Comparison of ENCODE assay signal across 7 mouse cellular contexts in the genomic region with DNA sequence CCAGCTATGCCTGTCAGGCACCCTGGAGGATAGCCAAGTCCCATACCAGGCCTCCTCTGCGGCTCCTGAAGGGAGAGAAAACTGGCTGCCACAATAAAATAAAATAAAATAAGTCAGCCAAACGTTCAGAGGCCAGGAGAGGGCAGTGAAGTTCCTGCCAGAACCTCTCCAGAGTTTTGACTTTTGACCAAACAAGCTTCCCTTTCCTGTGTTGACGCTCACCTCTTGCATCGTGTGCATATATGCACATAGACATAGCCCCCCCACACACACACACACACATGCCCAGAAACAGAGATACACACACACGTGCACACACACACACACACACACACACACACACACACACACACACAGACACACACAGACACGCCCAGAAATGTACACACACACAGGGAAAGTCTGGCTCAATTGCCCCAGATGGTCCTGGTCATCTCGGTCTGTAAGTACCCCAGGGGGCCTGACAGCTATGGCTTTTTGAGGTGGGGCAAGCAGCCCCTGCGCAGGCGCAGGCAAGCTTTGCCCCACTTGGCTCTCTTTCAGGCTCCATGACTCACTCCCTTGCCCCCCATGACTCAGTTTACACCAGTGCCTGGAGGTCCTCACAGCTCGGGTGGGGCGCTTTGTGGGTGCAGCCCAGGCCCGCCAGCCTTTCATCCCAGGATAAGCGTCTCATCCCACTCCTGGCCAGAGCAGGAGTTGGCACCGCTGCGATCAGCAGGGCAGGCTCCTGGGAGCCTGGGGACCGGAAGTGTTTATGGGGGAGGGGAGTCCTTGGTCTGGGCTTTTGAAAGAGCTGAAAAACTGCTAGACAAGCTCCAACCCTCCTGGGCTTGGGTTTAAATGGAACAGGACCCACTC. TPM values are rescaled to one million over a fixed set of nuclear protein-coding genes. Genes with fewer than 3 reads are reported as not detected.
A peak's percentile ranks its signal among the peaks of the same experiment; 100 is the strongest.
DNase-seq lines count a peak whose midpoint lies in the region; ATAC-seq and TF ChIP-seq lines count a peak whose summit lies in the region.

No protein-coding gene starts in this region.

- no peak overlapping the region for H3ac ChIP-seq in myocyte (ENCODE audit: control insufficient read depth, insufficient read length)

- H3K27me3 ChIP-seq in ES-Bruce4 (ENCODE audit: control insufficient read depth, insufficient read depth, low read length, poor library complexity, severe bottlenecking) (no peaks in the 10 kb centered on the region), myocyte (ENCODE audit: control insufficient read depth, insufficient read depth, insufficient read length) (no peaks in the 10 kb centered on the region)
- H3K27me3 ChIP-seq in forebrain, embryonic 11.5 days (ENCODE audit: control insufficient read depth, insufficient read depth, low read length): no peaks in the 10 kb centered on the region; the same call in 1 of the 2 replicates
- no peaks in the 10 kb centered on the region for H3K27me3 ChIP-seq in hindbrain, embryonic 14.5 days (ENCODE audit: control insufficient read depth, insufficient read depth, low read length)
- H3K27me3 ChIP-seq in liver, embryonic 11.5 days (replicated peaks; ENCODE audit: control insufficient read depth, insufficient read depth, low read length): no peaks in the 10 kb centered on the region

- H3K4me2 ChIP-seq in forebrain, embryonic 11.5 days (ENCODE audit: low read depth, low read length, severe bottlenecking): peak overlapping the region; percentile 43
- H3K4me2 ChIP-seq in hindbrain, embryonic 14.5 days (replicated peaks): peak overlapping the region; percentile 51
- peak overlapping the region; percentile 91 for H3K4me2 ChIP-seq in liver, embryonic 11.5 days
- peak overlapping the region; percentile 88 for H3K4me2 ChIP-seq in myocyte (ENCODE audit: low read depth)

- WGBS in forebrain, embryonic 11.5 days: 21% methylated on average over 16 of the region's 16 CpGs
- WGBS in hindbrain, embryonic 14.5 days: 12% methylated on average over 16 of the region's 16 CpGs
- 5% methylated on average over 16 of the region's 16 CpGs for WGBS in liver, embryonic 11.5 days

- H3K4me3 ChIP-seq in ES-Bruce4 (ENCODE audit: low read depth, low read length) (peak overlapping the region; percentile 53), myocyte (peak overlapping the region; percentile 1)
- 0 out of 2 replicates have a peak overlapping the region, but pooled peaks have one; percentile 12 for H3K4me3 ChIP-seq in forebrain, embryonic 11.5 days (ENCODE audit: low read depth, low read length)
- peak overlapping the region; percentile 17 for H3K4me3 ChIP-seq in hindbrain, embryonic 14.5 days (replicated peaks; ENCODE audit: low read length)
- H3K4me3 ChIP-seq in liver, embryonic 11.5 days (ENCODE audit: low read depth, low read length): peak overlapping the region; percentile 50

- peak overlapping the region; percentile 29; the same call in 1 of the 2 replicates for H3K9ac ChIP-seq in ES-Bruce4 (ENCODE audit: low read depth, poor library complexity, severe bottlenecking)
- H3K9ac ChIP-seq in forebrain, embryonic 11.5 days (ENCODE audit: low read length): peak overlapping the region; percentile 37; the same call in 1 of the 2 replicates
- H3K9ac ChIP-seq in hindbrain, embryonic 14.5 days: peak overlapping the region; percentile 39
- peak overlapping the region; percentile 73 for H3K9ac ChIP-seq in liver, embryonic 11.5 days (ENCODE audit: low read depth, low read length)

- no peak for TF ChIP-seq POLR2A in ES-Bruce4 (IDR thresholded peaks at IDR 0.05; ENCODE audit: insufficient read depth, low read length)
- no peak for TF ChIP-seq POLR2A in myocyte (IDR thresholded peaks at IDR 0.05; ENCODE audit: insufficient read length, low read depth)

- no peaks in the 10 kb centered on the region for H3K79me2 ChIP-seq in myocyte (ENCODE audit: control insufficient read depth, insufficient read depth)

- TF ChIP-seq EP300 in ES-Bruce4 (IDR thresholded peaks at IDR 0.05; ENCODE audit: insufficient read depth, low read depth, low read length): no peak

- H3K36me3 ChIP-seq in ES-Bruce4 (ENCODE audit: control insufficient read depth, insufficient read depth, low read length, poor library complexity, severe bottlenecking) (no peaks in the 10 kb centered on the region), myocyte (ENCODE audit: control insufficient read depth, insufficient read depth) (no peaks in the 10 kb centered on the region)
- H3K36me3 ChIP-seq in forebrain, embryonic 11.5 days (ENCODE audit: control insufficient read depth, insufficient read depth, low read length): no peaks in the 10 kb centered on the region
- H3K36me3 ChIP-seq in hindbrain, embryonic 14.5 days (replicated peaks; ENCODE audit: control insufficient read depth, insufficient read depth): 0 out of 2 replicates have a peak, but pooled peaks cover 5% of the 10 kb centered on the region
- no peaks in the 10 kb centered on the region for H3K36me3 ChIP-seq in liver, embryonic 11.5 days (ENCODE audit: control insufficient read depth, insufficient read depth, low read length)

- H3K9me3 ChIP-seq in ES-Bruce4 (replicated peaks; ENCODE audit: control insufficient read depth, insufficient read depth, low read length, poor library complexity, severe bottlenecking): no peaks in the 10 kb centered on the region
- no peaks in the 10 kb centered on the region for H3K9me3 ChIP-seq in forebrain, embryonic 11.5 days (ENCODE audit: control insufficient read depth, low read length)
- H3K9me3 ChIP-seq in hindbrain, embryonic 14.5 days (ENCODE audit: control insufficient read depth, low read length): no peaks in the 10 kb centered on the region
- no peaks in the 10 kb centered on the region for H3K9me3 ChIP-seq in liver, embryonic 11.5 days (ENCODE audit: control insufficient read depth, low read length)

- TF ChIP-seq CTCF in ES-Bruce4 (IDR thresholded peaks at IDR 0.05; ENCODE audit: low read depth, low read length): no peak

- ATAC-seq in forebrain, embryonic 11.5 days (replicated peaks; ENCODE audit: low FRiP score): no peak
- peak; percentile 37; the same call in 1 of the 2 replicates for ATAC-seq in hindbrain, embryonic 14.5 days (ENCODE audit: low FRiP score)
- peak; percentile 69 for ATAC-seq in liver, embryonic 11.5 days (replicated peaks; ENCODE audit: low FRiP score)

- peak; percentile 84 for DNase-seq in adrenal gland, postnatal 14 days
- DNase-seq in forebrain, embryonic 11.5 days (ENCODE audit: low spot score): no peak
- DNase-seq in hindbrain, embryonic 14.5 days (ENCODE audit: low spot score): peak; percentile 40
- DNase-seq in liver, embryonic 11.5 days (ENCODE audit: low spot score): peak; percentile 68
- peak; percentile 44 to 66 for DNase-seq in urinary bladder, postnatal 36 days (ENCODE audit: low spot score in 2 of 2)

- H3K4me1 ChIP-seq in ES-Bruce4 (ENCODE audit: control insufficient read depth, insufficient read depth, low read length): no peaks in the 10 kb centered on the region
- H3K4me1 ChIP-seq in forebrain, embryonic 11.5 days (replicated peaks; ENCODE audit: control insufficient read depth, insufficient read depth, low read length): peaks cover 4% of the 10 kb centered on the region; the same call in 1 of the 2 replicates
- peaks cover 6% of the 10 kb centered on the region for H3K4me1 ChIP-seq in hindbrain, embryonic 14.5 days (replicated peaks; ENCODE audit: control insufficient read depth, insufficient read depth, low read length)
- peaks cover 13% of the 10 kb centered on the region for H3K4me1 ChIP-seq in liver, embryonic 11.5 days (replicated peaks; ENCODE audit: control insufficient read depth, insufficient read depth, low read length)

- no peak overlapping the region for H3K27ac ChIP-seq in ES-Bruce4 (ENCODE audit: insufficient read depth, low read length)
- H3K27ac ChIP-seq in forebrain, embryonic 11.5 days (ENCODE audit: low read depth, low read length): no peak overlapping the region
- H3K27ac ChIP-seq in hindbrain, embryonic 14.5 days: peak overlapping the region; percentile 43; the same call in 1 of the 2 replicates
- peak overlapping the region; percentile 68 for H3K27ac ChIP-seq in liver, embryonic 11.5 days (ENCODE audit: low read depth, low read length)

RNA-seq across cellular contexts. Expression of gene AI837181, which starts 8.3 kb away (rescaled TPM):
- 17.5 and 21.9 TPM in 2 replicates for polyA plus RNA-seq in ES-Bruce4 (2011; ENCODE audit: insufficient read depth, insufficient read length, low read depth, missing spikeins)
- 36.8 and 45.1 TPM in 2 replicates for total RNA-seq in adrenal gland, postnatal 14 days (2021)
- 34.6 and 42.0 TPM in 2 replicates for polyA plus RNA-seq in forebrain, embryonic 11.5 days (2014; fragmentation: Nextera tagmentation; extraction: Ambion mirVana)
- polyA plus RNA-seq in hindbrain, embryonic 14.5 days (2014; fragmentation: Nextera tagmentation; extraction: Ambion mirVana): 61.3 and 66.0 TPM in 2 replicates
- polyA plus RNA-seq in liver, embryonic 11.5 days (2014; fragmentation: Nextera tagmentation; extraction: Ambion mirVana): 24.2 and 27.2 TPM in 2 replicates
- polyA plus RNA-seq in myocyte (2012; fragmentation: generic; extraction: Trizol): 69.9 TPM

RNA-seq across cellular contexts. Expression of gene Drap1, which starts 8.4 kb away (rescaled TPM):
- polyA plus RNA-seq in ES-Bruce4 (2011; ENCODE audit: insufficient read depth, insufficient read length, low read depth, missing spikeins) (138 and 154 TPM in 2 replicates), myocyte (2012; fragmentation: generic; extraction: Trizol) (481 TPM)
- 210 and 236 TPM in 2 replicates for total RNA-seq in adrenal gland, postnatal 14 days (2021)
- 193 and 202 TPM in 2 replicates for polyA plus RNA-seq in forebrain, embryonic 11.5 days (2014; fragmentation: Nextera tagmentation; extraction: Ambion mirVana)
- polyA plus RNA-seq in hindbrain, embryonic 14.5 days (2014; fragmentation: Nextera tagmentation; extraction: Ambion mirVana): 237 and 253 TPM in 2 replicates
- polyA plus RNA-seq in liver, embryonic 11.5 days (2014; fragmentation: Nextera tagmentation; extraction: Ambion mirVana): 124 and 151 TPM in 2 replicates

RNA-seq across cellular contexts. Expression of gene Fosl1, which starts 14.1 kb away (rescaled TPM):
- polyA plus RNA-seq in ES-Bruce4 (2011; ENCODE audit: insufficient read depth, insufficient read length, low read depth, missing spikeins) (1.3 and 2.3 TPM in 2 replicates), myocyte (2012; fragmentation: generic; extraction: Trizol) (15.4 TPM)
- 0.98 and 1.1 TPM in 2 replicates for total RNA-seq in adrenal gland, postnatal 14 days (2021)
- not detected in 2 replicates for polyA plus RNA-seq in forebrain, embryonic 11.5 days (2014; fragmentation: Nextera tagmentation; extraction: Ambion mirVana)
- polyA plus RNA-seq in hindbrain, embryonic 14.5 days (2014; fragmentation: Nextera tagmentation; extraction: Ambion mirVana): not detected in 2 replicates
- 0.52 and 0.59 TPM in 2 replicates for polyA plus RNA-seq in liver, embryonic 11.5 days (2014; fragmentation: Nextera tagmentation; extraction: Ambion mirVana)

RNA-seq across cellular contexts. Expression of gene Ccdc85b, which starts 24.5 kb away (rescaled TPM):
- polyA plus RNA-seq in ES-Bruce4 (2011; ENCODE audit: insufficient read depth, insufficient read length, low read depth, missing spikeins): 3.3 and 4.2 TPM in 2 replicates
- 8.8 and 11.2 TPM in 2 replicates for total RNA-seq in adrenal gland, postnatal 14 days (2021)
- 6.5 and 6.6 TPM in 2 replicates for polyA plus RNA-seq in forebrain, embryonic 11.5 days (2014; fragmentation: Nextera tagmentation; extraction: Ambion mirVana)
- polyA plus RNA-seq in hindbrain, embryonic 14.5 days (2014; fragmentation: Nextera tagmentation; extraction: Ambion mirVana): 10.4 and 10.9 TPM in 2 replicates
- 5.8 and 6.3 TPM in 2 replicates for polyA plus RNA-seq in liver, embryonic 11.5 days (2014; fragmentation: Nextera tagmentation; extraction: Ambion mirVana)
- 10.7 TPM for polyA plus RNA-seq in myocyte (2012; fragmentation: generic; extraction: Trizol)

RNA-seq across cellular contexts. Expression of gene Fibp, which starts 27.2 kb away (rescaled TPM):
- polyA plus RNA-seq in ES-Bruce4 (2011; ENCODE audit: insufficient read depth, insufficient read length, low read depth, missing spikeins) (37.7 and 47.6 TPM in 2 replicates), myocyte (2012; fragmentation: generic; extraction: Trizol) (122 TPM)
- total RNA-seq in adrenal gland, postnatal 14 days (2021): 70.8 and 92.6 TPM in 2 replicates
- 105 TPM in 2 replicates for polyA plus RNA-seq in forebrain, embryonic 11.5 days (2014; fragmentation: Nextera tagmentation; extraction: Ambion mirVana)
- 145 and 151 TPM in 2 replicates for polyA plus RNA-seq in hindbrain, embryonic 14.5 days (2014; fragmentation: Nextera tagmentation; extraction: Ambion mirVana)
- 60.9 and 66.7 TPM in 2 replicates for polyA plus RNA-seq in liver, embryonic 11.5 days (2014; fragmentation: Nextera tagmentation; extraction: Ambion mirVana)

Comparison
In these comparisons a context has a peak if more than half of its experiments do, and no peak if none do; other contexts are left out.
1. H3K27ac ChIP-seq: peak in hindbrain, embryonic 14.5 days (single experiment) and liver, embryonic 11.5 days (single experiment); none in ES-Bruce4 (single experiment) and forebrain, embryonic 11.5 days (single experiment).
2. H3K4me3 ChIP-seq: peak in every context shown above with its lines; median percentile 53 in ES-Bruce4; 50 in liver, embryonic 11.5 days; 17 in hindbrain, embryonic 14.5 days; 12 in forebrain, embryonic 11.5 days; 1 in myocyte.
3. Peak in every context shown above with its lines, with median percentiles within 50 percentile points of each other: H3K9ac ChIP-seq and H3K4me2 ChIP-seq.